8 mouse cellular contexts compared by ENCODE assay signal in the genomic region with DNA sequence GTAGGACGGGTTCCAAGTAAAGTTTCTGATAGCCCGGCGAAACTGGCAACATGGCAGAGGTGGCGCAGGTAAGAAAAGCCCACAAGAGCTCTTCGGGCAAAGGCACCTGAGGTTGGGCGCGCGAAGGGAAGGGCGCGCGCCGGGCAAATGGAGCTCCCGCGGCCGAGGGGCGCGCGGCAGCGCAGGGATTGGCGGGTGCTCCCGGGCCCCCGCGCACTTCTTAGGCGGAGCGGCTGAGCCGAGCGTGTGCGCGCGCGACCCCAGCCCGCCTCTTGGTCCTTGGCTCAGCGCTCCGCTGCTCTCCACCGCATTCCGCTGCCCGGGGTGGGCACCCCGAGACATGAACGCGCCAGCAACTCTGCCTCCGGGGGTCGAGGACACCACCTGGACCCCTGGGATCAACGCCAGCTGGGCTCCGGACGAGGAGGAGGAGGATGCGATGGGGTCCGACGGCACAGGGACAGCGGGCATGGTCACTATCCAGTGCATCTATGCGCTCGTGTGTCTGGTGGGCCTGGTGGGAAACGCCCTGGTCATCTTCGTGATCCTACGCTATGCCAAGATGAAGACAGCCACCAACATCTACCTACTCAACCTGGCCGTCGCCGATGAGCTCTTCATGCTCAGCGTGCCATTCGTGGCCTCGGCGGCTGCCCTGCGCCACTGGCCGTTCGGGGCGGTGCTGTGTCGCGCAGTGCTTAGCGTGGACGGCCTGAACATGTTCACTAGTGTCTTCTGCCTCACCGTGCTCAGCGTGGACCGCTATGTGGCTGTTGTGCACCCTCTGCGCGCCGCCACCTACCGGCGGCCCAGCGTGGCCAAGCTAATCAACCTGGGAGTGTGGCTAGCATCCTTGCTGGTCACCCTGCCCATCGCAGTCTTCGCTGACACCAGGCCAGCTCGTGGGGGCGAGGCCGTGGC. TPM values are rescaled to one million over a fixed set of nuclear protein-coding genes. Genes with fewer than 3 reads are reported as not detected.
DNase-seq lines count a peak whose midpoint lies in the region; ATAC-seq and TF ChIP-seq lines count a peak whose summit lies in the region.

A gene (plus strand): TSS at position 214 of the 921 bp plus-strand sequence.

- H3K4me1 ChIP-seq in thymus, adult 2 months (replicated peaks; ENCODE audit: control insufficient read depth, insufficient read depth, low read length) = peaks cover 3% of the 10 kb centered on the region
- peaks cover 20% of the 10 kb centered on the region for H3K4me1 ChIP-seq in heart, postnatal 0 days (ENCODE audit: control insufficient read depth, insufficient read depth)
- peaks cover 56% of the 10 kb centered on the region for H3K4me1 ChIP-seq in lung, embryonic 15.5 days

- peak; percentile 10 for DNase-seq in thymus, adult 2 months
- no peak for DNase-seq in thymus, postnatal 0 days (ENCODE audit: low spot score)
- no peak for DNase-seq in heart, postnatal 0 days (ENCODE audit: low spot score)
- DNase-seq in layer of hippocampus, adult 9-11 months = peak; percentile 59
- DNase-seq in ovary, postnatal 14 days (ENCODE audit: low spot score) = peak; percentile 29
- DNase-seq in MN1 (ENCODE audit: low spot score) = no peak

- no peaks in the 10 kb centered on the region; the same call in 1 of the 2 replicates for H3K27me3 ChIP-seq in thymus, adult 2 months (ENCODE audit: control insufficient read depth, insufficient read depth, low read length)
- H3K27me3 ChIP-seq in heart, postnatal 0 days (ENCODE audit: control insufficient read depth, insufficient read depth, low read length) = peaks cover 17% of the 10 kb centered on the region
- H3K27me3 ChIP-seq in lung, embryonic 15.5 days = peaks cover 16% of the 10 kb centered on the region

- no peak within 1 kb of the TSS for H3K4me3 ChIP-seq in thymus, adult 2 months (ENCODE audit: control insufficient read depth, insufficient read depth, low read length)
- H3K4me3 ChIP-seq in heart, postnatal 0 days (ENCODE audit: low read depth, low read length) = peak within 1 kb of the TSS; percentile 57
- peak within 1 kb of the TSS; percentile 55 for H3K4me3 ChIP-seq in lung, embryonic 15.5 days

- TF ChIP-seq EP300 in heart, postnatal 0 days (IDR thresholded peaks at IDR 0.05; ENCODE audit: low read depth) = no peak

- ATAC-seq in erythroid progenitor cell, adult 5-6 weeks (replicated peaks; ENCODE audit: low FRiP score, poor library complexity, severe bottlenecking) = peak; percentile 49
- ATAC-seq in heart, postnatal 0 days (ENCODE audit: insufficient read depth, low read depth) = peak; percentile 42; the same call in 1 of the 2 replicates
- ATAC-seq in lung, embryonic 15.5 days (ENCODE audit: borderline replicate concordance, extremely low read depth, low FRiP score, low TSS enrichment) = peak; percentile 57

- H3K27ac ChIP-seq in thymus, adult 2 months (ENCODE audit: control insufficient read depth, insufficient read depth, low read length) = no peak within 1 kb of the TSS
- no peak within 1 kb of the TSS for H3K27ac ChIP-seq in heart, postnatal 0 days (ENCODE audit: low read depth)
- H3K27ac ChIP-seq in lung, embryonic 15.5 days = no peak within 1 kb of the TSS; the same call in 1 of the 2 replicates

- H3K4me2 ChIP-seq in heart, postnatal 0 days (ENCODE audit: low read depth, low read length) = peak within 1 kb of the TSS; percentile 92
- peak within 1 kb of the TSS; percentile 99 for H3K4me2 ChIP-seq in lung, embryonic 15.5 days

- TF ChIP-seq CTCF in thymus, adult 2 months (IDR thresholded peaks at IDR 0.05; ENCODE audit: borderline replicate concordance, control insufficient read depth, extremely low read depth, insufficient read depth, low read length, poor library complexity) = no peak
- peak; percentile 67 for TF ChIP-seq CTCF in heart, postnatal 0 days (IDR thresholded peaks at IDR 0.05; ENCODE audit: low read depth)

- no peaks in the 10 kb centered on the region for H3K9me3 ChIP-seq in heart, postnatal 0 days (replicated peaks; ENCODE audit: control insufficient read depth, low read length)
- no peaks in the 10 kb centered on the region for H3K9me3 ChIP-seq in lung, embryonic 15.5 days

- H3K9ac ChIP-seq in heart, postnatal 0 days (replicated peaks; ENCODE audit: low read depth, low read length) = peak within 1 kb of the TSS; percentile 44
- peak within 1 kb of the TSS; percentile 46 for H3K9ac ChIP-seq in lung, embryonic 15.5 days

- no peak for TF ChIP-seq POLR2A in thymus, adult 2 months (IDR thresholded peaks at IDR 0.05; ENCODE audit: control insufficient read depth, extremely low read depth, insufficient read depth, low read length, poor library complexity)

- H3K36me3 ChIP-seq in thymus, adult 2 months (ENCODE audit: control insufficient read depth, insufficient read depth, low read length) = no peaks in the 10 kb centered on the region
- H3K36me3 ChIP-seq in heart, postnatal 0 days (replicated peaks; ENCODE audit: control insufficient read depth, insufficient read depth, low read length) = no peaks in the 10 kb centered on the region
- no peaks in the 10 kb centered on the region for H3K36me3 ChIP-seq in lung, embryonic 15.5 days

- WGBS in thymus, adult 2 months = 10% methylated on average over 83 of the region's 83 CpGs
- WGBS in heart, postnatal 0 days = 4% methylated on average over 74 of the region's 83 CpGs
- WGBS in lung, embryonic 15.5 days = 3% methylated on average over 83 of the region's 83 CpGs

RNA-seq across cellular contexts. Expression of the gene that starts here (rescaled TPM):
- 0.26 and 0.34 TPM in 2 replicates for polyA plus RNA-seq in thymus, adult 2 months (2012; rRNA removed)
- not detected in 2 replicates for polyA plus RNA-seq in thymus, postnatal 0 days (2015; fragmentation: Nextera tagmentation; extraction: Ambion mirVana)
- not detected in 2 replicates for total RNA-seq in erythroid progenitor cell, adult 5-6 weeks (2015; ENCODE audit: low replicate concordance)
- total RNA-seq in erythroid progenitor cell, adult 5-6 weeks (2017; ENCODE audit: low replicate concordance) = not detected in 2 replicates
- 0.31 and 4.4 TPM in 2 replicates for total RNA-seq in heart, postnatal 0 days (2014; rRNA removed; ENCODE audit: low replicate concordance)
- polyA plus RNA-seq in heart, postnatal 0 days (2015; fragmentation: Nextera tagmentation; extraction: Ambion mirVana) = 0.14 and 0.43 TPM in 2 replicates
- polyA plus RNA-seq in lung, embryonic 15.5 days (2015; fragmentation: Nextera tagmentation; extraction: Ambion mirVana) = 2.9 and 3.0 TPM in 2 replicates

Comparison
In these comparisons a context has a peak if more than half of its experiments do, and no peak if none do; other contexts are left out.
1. Peak in DNase-seq in thymus, adult 2 months; RNA of the gene not detected or under 1 TPM.
2. Peak in ATAC-seq in erythroid progenitor cell, adult 5-6 weeks; RNA of the gene not detected or under 1 TPM.
3. DNase-seq: peak in layer of hippocampus, adult 9-11 months (single experiment) and ovary, postnatal 14 days (single experiment); none in thymus, postnatal 0 days (single experiment), heart, postnatal 0 days (single experiment) and MN1 (single experiment).
4. Peak in every context shown above with its lines, with median percentiles within 50 percentile points of each other: ATAC-seq.